Mouse (Mus musculus) thymus, adult 2 months (tissue): ENCODE measurements around the gene Fgfr2. TPM values are rescaled to one million over a fixed set of nuclear protein-coding genes. Genes with fewer than 3 reads are reported as not detected.

Source experiments
- DNase-seq: peaks from one replicate; pipeline ENCODE4 v3.0.0; 2021
- H3K27ac ChIP-seq: fragments of 200-500 bp; 2 replicates; pipeline ENCODE4 v1.5.1; 2012; ENCODE audit warnings: low read length, control low read depth; ENCODE audit not compliant: control insufficient read depth, insufficient read depth
- H3K27me3 ChIP-seq: fragments of 200-500 bp; 2 replicates; pipeline ENCODE4 v1.6.1; 2012; ENCODE audit warnings: mild to moderate bottlenecking, low read length, moderate library complexity, mixed read lengths; ENCODE audit not compliant: control insufficient read depth, insufficient read depth
- H3K36me3 ChIP-seq: fragments of 200-500 bp; 2 replicates; pipeline ENCODE4 v1.6.1; 2012; ENCODE audit warnings: mild to moderate bottlenecking, low read length, moderate library complexity; ENCODE audit not compliant: control insufficient read depth, insufficient read depth
- H3K4me1 ChIP-seq: fragments of 200-500 bp; replicated peaks from 2 replicates; pipeline ENCODE4 v1.6.1; 2012; ENCODE audit warnings: low read length; ENCODE audit not compliant: control insufficient read depth, insufficient read depth
- H3K4me3 ChIP-seq: fragments of 200-500 bp; 2 replicates; pipeline ENCODE4 v1.5.1; 2012; ENCODE audit warnings: mild to moderate bottlenecking, low read length, control low read depth, moderate library complexity; ENCODE audit not compliant: control insufficient read depth, insufficient read depth
- CTCF ChIP-seq: fragments of 200-500 bp; IDR thresholded peaks from 2 replicates; pipeline ENCODE4 v1.5.1; 2012; ENCODE audit warnings: mild to moderate bottlenecking, control low read depth, low read length, moderate library complexity, borderline replicate concordance; ENCODE audit not compliant: control insufficient read depth, poor library complexity, insufficient read depth; ENCODE audit errors: extremely low read depth
- POLR2A ChIP-seq: fragments of 200-500 bp; IDR thresholded peaks from 2 replicates; pipeline ENCODE4 v1.6.1; 2012; ENCODE audit warnings: mild to moderate bottlenecking, low read length, control low read depth, moderate library complexity; ENCODE audit not compliant: control insufficient read depth, poor library complexity, insufficient read depth; ENCODE audit errors: extremely low read depth
- WGBS: fragments of 180-500 bp; shearing (Covaris S2); methylation state at CpG from one replicate; pipeline ENCODE4 v1.1.7; 2018; 5-methylcytosine and 5-hydroxymethylcytosine counted together
- polyA plus RNA-seq: library from polyadenylated mRNA; depleted of rRNA; stranded (reverse); fragments of >200 nt; gene quantifications from 2 replicates; pipeline ENCODE4 v1.2.3, GENCODE M21; 2012

The Fgfr2 gene
- polyA plus RNA-seq, 1 experiment = 12.1 TPM

GRCm38 (mm10) chr7:133162131-133162530, 39.0 kb upstream of the Fgfr2 start:
- TF ChIP-seq POLR2A (no peak), CTCF (no peak)
- 2% methylated on average over 2 of the region's 2 CpGs for WGBS
- Histone ChIP-seq H3K4me1 (no peaks in the 10 kb centered on the region), H3K4me3 (no peak overlapping the region), H3K27ac (no peak overlapping the region), H3K36me3 (no peaks in the 10 kb centered on the region), H3K27me3 (no peaks in the 10 kb centered on the region)
- no peak for DNase-seq

- Histone ChIP-seq H3K4me3 (no peak overlapping the region), H3K27ac (no peak overlapping the region), H3K27me3 (no peaks in the 10 kb centered on the region), H3K36me3 (no peaks in the 10 kb centered on the region), H3K4me1 (no peaks in the 10 kb centered on the region)
- TF ChIP-seq POLR2A = no peak
- no peak for TF ChIP-seq CTCF
- DNase-seq = no peak
- WGBS = 86% methylated on average over 7 of the region's 7 CpGs
Observed at GRCm38 (mm10) chr7:133161362-133162080, 38.4 kb upstream of the Fgfr2 start.

- Histone ChIP-seq H3K27ac (no peak overlapping the region), H3K27me3 (no peaks in the 10 kb centered on the region), H3K4me1 (no peaks in the 10 kb centered on the region), H3K36me3 (no peaks in the 10 kb centered on the region), H3K4me3 (no peak overlapping the region)
- 89% methylated on average over 3 of the region's 3 CpGs for WGBS
- DNase-seq = no peak
- TF ChIP-seq POLR2A = no peak
- no peak for TF ChIP-seq CTCF
Observed at GRCm38 (mm10) chr7:133159519-133159918, 36.4 kb upstream of the Fgfr2 start.

GRCm38 (mm10) chr7:133155621-133156020, 32.5 kb upstream of the Fgfr2 start:
- Histone ChIP-seq H3K27ac (no peak overlapping the region), H3K27me3 (no peaks in the 10 kb centered on the region), H3K4me3 (no peak overlapping the region), H3K36me3 (no peaks in the 10 kb centered on the region), H3K4me1 (no peaks in the 10 kb centered on the region)
- 94% methylated on average over 12 of the region's 12 CpGs for WGBS
- no peak for TF ChIP-seq CTCF
- no peak for TF ChIP-seq POLR2A
- no peak for DNase-seq

- Histone ChIP-seq H3K4me1 (no peaks in the 10 kb centered on the region), H3K27ac (no peak overlapping the region), H3K36me3 (no peaks in the 10 kb centered on the region), H3K27me3 (no peaks in the 10 kb centered on the region), H3K4me3 (no peak overlapping the region)
- DNase-seq = no peak
- WGBS = 95% methylated on average over 6 of the region's 6 CpGs
- no peak for TF ChIP-seq POLR2A
- TF ChIP-seq CTCF = no peak
Observed at GRCm38 (mm10) chr7:133154846-133155245, 31.7 kb upstream of the Fgfr2 start.

GRCm38 (mm10) chr7:133139689-133140336, 16.7 kb upstream of the Fgfr2 start:
- WGBS = 91% methylated on average over 8 of the region's 8 CpGs
- H3K4me3 ChIP-seq = no peak overlapping the region
- no peaks in the 10 kb centered on the region for H3K27me3 ChIP-seq
- no peak for TF ChIP-seq CTCF
- no peak for TF ChIP-seq POLR2A
- no peak for DNase-seq
- H3K36me3 ChIP-seq = no peaks in the 10 kb centered on the region
- H3K27ac ChIP-seq = no peak overlapping the region
- no peaks in the 10 kb centered on the region for H3K4me1 ChIP-seq
